Mouse (Mus musculus) thymus, adult 2 months (tissue): ENCODE measurements around the gene Col4a2. TPM values are rescaled to one million over a fixed set of nuclear protein-coding genes. Genes with fewer than 3 reads are reported as not detected.

Experiments used
- DNase-seq: peaks from one replicate; pipeline ENCODE4 v3.0.0; 2021
- H3K27ac ChIP-seq: fragments of 200-500 bp; 2 replicates; pipeline ENCODE4 v1.5.1; 2012; ENCODE audit warnings: low read length, control low read depth; ENCODE audit not compliant: control insufficient read depth, insufficient read depth
- H3K27me3 ChIP-seq: fragments of 200-500 bp; 2 replicates; pipeline ENCODE4 v1.6.1; 2012; ENCODE audit warnings: mild to moderate bottlenecking, low read length, moderate library complexity, mixed read lengths; ENCODE audit not compliant: control insufficient read depth, insufficient read depth
- H3K36me3 ChIP-seq: fragments of 200-500 bp; 2 replicates; pipeline ENCODE4 v1.6.1; 2012; ENCODE audit warnings: mild to moderate bottlenecking, low read length, moderate library complexity; ENCODE audit not compliant: control insufficient read depth, insufficient read depth
- H3K4me1 ChIP-seq: fragments of 200-500 bp; replicated peaks from 2 replicates; pipeline ENCODE4 v1.6.1; 2012; ENCODE audit warnings: low read length; ENCODE audit not compliant: control insufficient read depth, insufficient read depth
- H3K4me3 ChIP-seq: fragments of 200-500 bp; 2 replicates; pipeline ENCODE4 v1.5.1; 2012; ENCODE audit warnings: mild to moderate bottlenecking, low read length, control low read depth, moderate library complexity; ENCODE audit not compliant: control insufficient read depth, insufficient read depth
- CTCF ChIP-seq: fragments of 200-500 bp; IDR thresholded peaks from 2 replicates; pipeline ENCODE4 v1.5.1; 2012; ENCODE audit warnings: mild to moderate bottlenecking, control low read depth, low read length, moderate library complexity, borderline replicate concordance; ENCODE audit not compliant: control insufficient read depth, poor library complexity, insufficient read depth; ENCODE audit errors: extremely low read depth
- POLR2A ChIP-seq: fragments of 200-500 bp; IDR thresholded peaks from 2 replicates; pipeline ENCODE4 v1.6.1; 2012; ENCODE audit warnings: mild to moderate bottlenecking, low read length, control low read depth, moderate library complexity; ENCODE audit not compliant: control insufficient read depth, poor library complexity, insufficient read depth; ENCODE audit errors: extremely low read depth
- WGBS: fragments of 180-500 bp; shearing (Covaris S2); methylation state at CpG from one replicate; pipeline ENCODE4 v1.1.7; 2018; 5-methylcytosine and 5-hydroxymethylcytosine counted together
- polyA plus RNA-seq: library from polyadenylated mRNA; depleted of rRNA; stranded (reverse); fragments of >200 nt; gene quantifications from 2 replicates; pipeline ENCODE4 v1.2.3, GENCODE M21; 2012

Col4a2 gene
- polyA plus RNA-seq, 1 experiment = 25.7 TPM

DNA sequence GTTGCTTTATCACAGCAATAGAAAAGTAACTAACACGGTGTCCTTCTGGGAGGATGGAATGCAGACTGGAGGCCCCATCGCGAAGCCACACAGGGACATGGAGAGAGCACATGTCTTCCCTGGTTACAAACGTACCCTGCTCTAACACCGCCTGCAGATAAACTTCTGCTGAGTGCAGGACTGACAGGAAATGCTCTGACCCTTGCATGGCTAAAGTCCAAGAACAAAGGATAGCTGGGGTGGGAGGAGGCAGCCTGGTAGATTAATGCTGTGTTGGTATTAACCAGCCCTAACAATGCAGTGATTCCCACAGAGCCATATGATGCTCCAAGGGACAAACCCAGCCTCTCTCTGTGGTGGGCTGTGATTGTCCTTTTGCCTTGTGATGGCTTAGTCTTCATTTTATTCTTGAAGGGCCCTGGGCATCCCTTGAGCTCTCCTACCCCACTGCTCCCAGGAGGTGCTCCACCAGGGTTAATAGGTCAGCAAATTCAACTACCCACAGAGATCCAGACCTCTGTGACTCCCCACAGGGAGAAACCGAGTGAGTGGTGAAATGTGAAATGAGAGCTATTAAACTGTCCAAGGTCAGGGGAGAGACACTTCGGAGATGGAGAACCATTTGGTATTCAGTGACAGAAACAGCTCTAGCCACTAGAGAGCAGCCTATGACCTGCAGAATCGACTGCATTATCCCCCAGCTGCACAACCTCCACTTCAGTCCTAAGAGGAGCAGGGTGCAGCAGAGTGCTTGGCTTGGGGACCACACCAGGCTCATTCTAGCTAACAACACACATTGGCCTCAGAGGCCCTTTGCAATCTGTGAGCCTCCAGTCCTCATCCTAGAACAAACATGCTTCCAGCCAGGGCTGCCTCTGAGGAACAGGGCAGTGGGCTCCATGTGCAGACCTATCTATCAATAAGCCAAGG lies 137.8 kb downstream of the Col4a2 start:
- WGBS = 48% methylated on average over 8 of the region's 8 CpGs
- no peak overlapping the region for H3K27ac ChIP-seq
- H3K36me3 ChIP-seq = no peaks in the 10 kb centered on the region
- H3K4me1 ChIP-seq = peaks cover 23% of the 10 kb centered on the region
- no peak for DNase-seq
- TF ChIP-seq POLR2A (no peak), CTCF (no peak)
- H3K27me3 ChIP-seq = no peaks in the 10 kb centered on the region
- H3K4me3 ChIP-seq = no peak overlapping the region

DNA sequence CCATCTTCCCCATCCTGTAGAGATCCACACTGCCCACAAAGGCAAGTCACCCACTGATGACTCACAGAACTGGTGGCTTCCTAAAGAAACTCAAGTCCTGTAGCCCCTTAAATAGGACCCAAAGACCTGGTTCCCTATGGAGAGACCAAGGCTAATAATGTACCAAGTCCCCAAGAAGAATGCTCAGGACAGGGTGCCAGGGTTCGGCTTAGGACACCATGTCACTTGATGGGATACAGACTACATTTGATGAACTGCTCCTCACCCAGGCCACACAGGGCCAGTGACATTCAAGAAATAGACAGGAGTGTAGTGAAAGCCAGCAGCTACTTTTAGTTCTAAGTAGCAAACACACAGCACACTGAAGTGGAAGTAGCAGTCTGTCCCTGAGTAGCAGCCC lies 139.5 kb downstream of the Col4a2 start:
- no peaks in the 10 kb centered on the region for H3K36me3 ChIP-seq
- H3K27me3 ChIP-seq = no peaks in the 10 kb centered on the region
- H3K27ac ChIP-seq = no peak overlapping the region
- DNase-seq = no peak
- H3K4me3 ChIP-seq = no peak overlapping the region
- WGBS = 86% methylated on average over 1 of the region's 1 CpGs
- no peak for TF ChIP-seq CTCF
- no peak for TF ChIP-seq POLR2A
- H3K4me1 ChIP-seq = peaks cover 28% of the 10 kb centered on the region

DNA sequence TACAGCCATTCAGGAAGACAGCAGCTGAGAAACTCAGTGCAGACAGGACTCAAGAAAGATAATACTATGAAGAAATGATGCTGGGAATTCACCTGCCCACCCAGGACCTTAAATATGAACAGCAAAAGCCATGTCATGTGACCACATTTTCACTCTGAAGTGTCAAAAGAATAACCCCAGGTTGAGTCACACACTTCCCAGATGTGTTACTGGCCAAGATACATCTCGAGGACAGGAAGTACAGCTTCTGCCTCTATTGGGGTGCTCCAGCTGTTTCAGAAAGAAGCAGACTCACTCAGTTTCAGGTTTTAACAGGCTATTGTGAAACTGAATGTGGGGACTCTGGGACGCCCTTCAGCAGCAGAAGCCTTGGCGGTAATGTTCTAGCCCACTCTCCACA lies 140.0 kb downstream of the Col4a2 start:
- Histone ChIP-seq H3K4me3 (no peak overlapping the region), H3K36me3 (no peaks in the 10 kb centered on the region), H3K27me3 (no peaks in the 10 kb centered on the region), H3K27ac (no peak overlapping the region), H3K4me1 (peaks cover 28% of the 10 kb centered on the region)
- no peak for DNase-seq
- no peak for TF ChIP-seq POLR2A
- TF ChIP-seq CTCF = no peak
- WGBS = 3% methylated on average over 3 of the region's 3 CpGs

DNA sequence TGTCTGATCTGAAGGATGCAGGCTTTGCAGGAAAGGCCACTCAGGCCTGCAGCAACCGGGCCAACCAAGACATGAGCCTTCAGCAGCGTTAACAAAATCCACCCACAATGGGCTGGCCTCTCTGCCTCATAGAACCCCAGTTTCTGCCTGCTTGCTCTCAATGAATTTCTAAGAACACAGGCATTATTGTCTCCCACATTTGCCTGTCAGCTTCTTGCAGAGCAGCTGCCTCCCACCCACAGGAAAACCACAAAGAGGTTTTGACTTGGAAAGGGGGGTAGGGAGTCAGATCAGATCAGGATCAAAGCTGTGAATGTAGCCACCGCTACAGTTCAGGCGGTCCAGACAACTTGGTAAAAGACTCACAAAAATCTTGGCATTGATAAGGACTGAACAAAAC lies 140.4 kb downstream of the Col4a2 start:
- no peak overlapping the region for H3K4me3 ChIP-seq
- TF ChIP-seq POLR2A (no peak), CTCF (no peak)
- H3K36me3 ChIP-seq = no peaks in the 10 kb centered on the region
- H3K4me1 ChIP-seq = peaks cover 28% of the 10 kb centered on the region
- 3% methylated on average over 4 of the region's 4 CpGs for WGBS
- H3K27me3 ChIP-seq = no peaks in the 10 kb centered on the region
- H3K27ac ChIP-seq = no peak overlapping the region
- no peak for DNase-seq

DNA sequence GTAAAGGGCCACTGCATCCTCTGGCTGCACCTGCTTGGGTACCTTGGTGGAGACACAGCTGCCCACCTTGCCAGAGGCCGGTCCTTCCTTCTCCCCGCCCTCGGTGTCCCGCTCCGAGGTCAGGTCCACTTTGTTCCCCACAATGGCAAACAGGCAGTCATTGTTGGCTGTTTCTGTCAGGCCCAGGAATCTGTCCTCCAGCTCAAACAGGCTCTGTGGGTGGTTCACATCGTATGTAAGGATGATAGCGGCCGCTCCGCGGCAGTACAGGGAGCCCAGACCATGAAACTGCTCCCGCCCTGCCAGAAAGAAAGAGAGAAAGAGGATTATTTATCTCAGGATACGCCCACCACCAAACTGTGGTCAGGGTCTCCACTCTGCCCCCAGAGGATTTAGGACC lies 141.6 kb downstream of the Col4a2 start:
- Histone ChIP-seq H3K4me3 (no peak overlapping the region), H3K27me3 (no peaks in the 10 kb centered on the region), H3K27ac (no peak overlapping the region), H3K4me1 (peaks cover 28% of the 10 kb centered on the region), H3K36me3 (no peaks in the 10 kb centered on the region)
- 91% methylated on average over 12 of the region's 12 CpGs for WGBS
- no peak for DNase-seq
- TF ChIP-seq CTCF = no peak
- no peak for TF ChIP-seq POLR2A

DNA sequence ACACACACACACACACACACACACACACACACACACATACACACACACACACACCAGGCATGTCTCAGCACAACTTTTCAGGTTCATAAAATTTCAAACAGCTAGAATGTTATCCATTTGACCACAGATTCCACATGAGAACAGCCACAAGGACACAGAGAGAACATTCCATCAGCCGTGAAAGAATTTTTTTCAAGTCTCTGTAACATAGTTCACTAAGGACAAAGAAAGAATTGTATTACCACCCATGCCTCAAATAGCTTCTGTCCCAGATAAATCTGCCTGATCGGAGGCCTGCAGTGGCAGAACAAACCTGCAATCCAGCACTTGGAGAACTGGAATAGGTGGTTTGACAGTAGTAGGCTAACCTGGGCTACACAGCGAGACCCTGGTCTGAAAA lies 144.7 kb downstream of the Col4a2 start:
- Histone ChIP-seq H3K27me3 (no peaks in the 10 kb centered on the region), H3K4me1 (peaks cover 24% of the 10 kb centered on the region), H3K36me3 (no peaks in the 10 kb centered on the region), H3K27ac (no peak overlapping the region), H3K4me3 (no peak overlapping the region)
- no peak for DNase-seq
- 65% methylated on average over 3 of the region's 3 CpGs for WGBS
- no peak for TF ChIP-seq CTCF
- no peak for TF ChIP-seq POLR2A
